Mouse (Mus musculus): Measurements from ENCODE around the gene Spata31d1a.

DNA sequence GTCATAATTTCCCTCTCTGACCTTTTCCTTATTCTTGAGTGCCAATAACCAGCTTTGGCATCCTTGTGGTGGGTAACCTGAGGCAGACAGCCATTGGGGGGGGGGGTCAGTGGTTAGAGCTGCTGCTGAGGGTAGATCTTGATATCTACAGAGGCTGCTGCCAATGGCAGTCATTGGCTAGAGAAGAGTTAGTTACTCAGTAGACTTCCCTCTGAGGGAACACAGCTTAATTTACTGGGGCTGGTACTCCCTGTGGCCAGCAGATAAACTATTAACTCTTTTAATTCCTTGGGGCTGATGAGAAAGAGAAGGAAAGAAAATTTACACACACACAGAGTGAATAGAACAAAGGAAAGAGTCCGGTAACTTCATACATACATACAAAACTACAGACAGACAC lies 9.3 kb upstream of the Spata31d1a start:
- TF ChIP-seq CTCF (IDR thresholded peaks at IDR 0.05; ENCODE audit: low read depth, low read length) (no peak), GATA2 (IDR thresholded peaks at IDR 0.05; ENCODE audit: borderline replicate concordance, low read depth, low read length) (no peak), POLR2AphosphoS5 (IDR thresholded peaks at IDR 0.05; ENCODE audit: insufficient replicate concordance, low read depth, low read length) (no peak), GATA1 (IDR thresholded peaks at IDR 0.05; ENCODE audit: borderline replicate concordance, low read length) (no peak)

Measured in G1E (cell line).